Mouse (Mus musculus): Measurements from ENCODE around the gene Prpf31.

Prpf31 gene

DNA sequence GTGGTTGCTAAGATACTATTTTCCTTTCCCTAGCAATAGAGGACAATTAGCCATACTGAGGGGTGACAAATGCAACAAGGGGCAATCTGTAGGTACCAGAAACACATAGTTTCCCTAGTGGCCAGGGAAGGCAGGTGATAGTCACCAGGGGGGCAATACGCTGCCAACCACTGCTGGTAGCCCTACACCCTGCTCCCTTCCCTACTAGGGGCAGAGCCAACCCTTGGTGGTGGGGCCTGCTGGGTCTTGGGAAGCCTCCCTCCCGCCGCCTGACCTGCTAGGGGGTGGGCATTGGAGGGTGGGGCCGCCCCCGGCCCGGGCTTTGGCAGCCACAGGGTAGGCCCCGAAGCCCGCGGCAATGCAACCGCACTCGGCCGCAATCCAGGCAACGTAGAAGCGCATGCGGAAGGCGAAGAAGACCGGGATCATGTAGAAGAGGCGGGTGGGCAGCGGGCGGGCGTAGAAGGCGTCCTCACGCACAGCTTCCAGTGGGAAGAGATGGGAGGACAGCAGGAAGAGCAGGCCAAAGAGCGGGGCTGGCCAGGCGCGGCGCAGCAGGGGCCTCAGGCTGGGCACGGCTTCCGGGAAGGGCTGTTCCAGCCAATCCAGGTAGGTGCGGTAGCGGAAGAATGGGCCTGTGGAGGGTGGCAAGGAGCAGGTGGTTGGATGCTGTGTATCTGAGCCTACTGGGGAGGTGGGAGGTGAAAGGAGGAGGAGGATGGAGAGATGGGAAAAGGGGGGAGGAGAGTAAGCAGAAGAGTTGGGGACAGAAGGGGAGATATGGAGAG is 55.8 kb downstream of the Prpf31 start:
- no peak for DNase-seq (ENCODE audit: low read depth, low spot score)

GRCm38 (mm10) chr7:3691919-3692318 is 62.1 kb downstream of the Prpf31 start:
- DNase-seq (ENCODE audit: low read depth, low spot score), result no peak
